Comparison of ENCODE assay signal across 12 mouse cellular contexts in the genomic region with DNA sequence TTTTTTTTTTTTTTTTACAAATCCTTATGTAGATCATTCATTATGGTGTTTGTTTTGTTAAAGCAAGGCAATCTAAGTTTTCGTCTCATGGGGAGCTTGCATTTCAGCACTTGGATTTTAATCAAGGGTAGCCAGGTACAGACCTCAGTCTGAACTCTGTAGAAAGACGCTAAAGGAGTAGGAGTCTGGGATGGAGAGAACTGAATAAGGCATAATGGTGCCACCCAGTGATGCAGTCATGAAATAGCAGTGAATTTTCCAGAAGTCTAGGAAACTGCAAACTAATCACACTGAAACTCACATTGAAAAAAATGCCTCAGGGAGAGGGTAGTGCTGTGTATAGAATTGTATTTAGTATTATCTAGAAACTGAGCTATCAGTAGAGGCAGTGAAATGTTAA.
A peak's percentile ranks its signal among the peaks of the same experiment; 100 is the strongest.
DNase-seq lines count a peak whose midpoint lies in the region; ATAC-seq and TF ChIP-seq lines count a peak whose summit lies in the region.
"Had no signal": no experiment of that assay in that cellular context is flagged by ENCODE, and none has a peak within 500 bp of the region (broad histone marks: within the 10 kb centered on the region; RNA-seq: fewer than 3 reads in every experiment).

No protein-coding gene starts in this region.

- no peak overlapping the region for H3K27ac ChIP-seq in forebrain, embryonic 14.5 days (ENCODE audit: low read depth, low read length)
- no peak overlapping the region for H3K27ac ChIP-seq in forebrain, embryonic 13.5 days
- no peak overlapping the region for H3K27ac ChIP-seq in layer of hippocampus, adult 2 months
- H3K27ac ChIP-seq: liver, embryonic 15.5 days; midbrain, embryonic 12.5 days had no signal

- peak; percentile 81 for TF ChIP-seq CTCF in layer of hippocampus, adult 2 months (conservative IDR thresholded peaks at IDR 0.05)

- no peak overlapping the region for H3K4me2 ChIP-seq in forebrain, embryonic 14.5 days (ENCODE audit: low read length)
- no peak overlapping the region for H3K4me2 ChIP-seq in forebrain, embryonic 13.5 days
- H3K4me2 ChIP-seq: heart, embryonic 12.5 days; liver, embryonic 15.5 days; midbrain, embryonic 12.5 days had no signal

- no peak overlapping the region for H3K9ac ChIP-seq in forebrain, embryonic 14.5 days (ENCODE audit: low read length)
- H3K9ac ChIP-seq in forebrain, embryonic 13.5 days: no peak overlapping the region
- H3K9ac ChIP-seq: heart, embryonic 12.5 days; liver, embryonic 15.5 days; midbrain, embryonic 12.5 days had no signal

- H3K27me3 ChIP-seq in forebrain, embryonic 14.5 days (replicated peaks; ENCODE audit: control insufficient read depth, insufficient read depth, low read length): no peaks in the 10 kb centered on the region
- no peaks in the 10 kb centered on the region for H3K27me3 ChIP-seq in forebrain, embryonic 13.5 days
- H3K27me3 ChIP-seq: heart, embryonic 12.5 days; liver, embryonic 15.5 days; midbrain, embryonic 12.5 days had no signal

- H3K4me3 ChIP-seq in forebrain, embryonic 14.5 days (ENCODE audit: low read depth, low read length): no peak overlapping the region
- no peak overlapping the region for H3K4me3 ChIP-seq in forebrain, embryonic 13.5 days
- H3K4me3 ChIP-seq in layer of hippocampus, adult 2 months: no peak overlapping the region
- H3K4me3 ChIP-seq: heart, embryonic 12.5 days; liver, embryonic 15.5 days; midbrain, embryonic 12.5 days had no signal

- peak; percentile 44 for DNase-seq in forebrain, embryonic 14.5 days (ENCODE audit: low spot score)
- DNase-seq in layer of hippocampus, adult 2 months (ENCODE audit: low spot score in 2 of 2): peak; percentile 11 to 13
- DNase-seq in layer of hippocampus, postnatal 36 days: no peak
- DNase-seq in 3T3-L1 (ENCODE audit: low read depth, low spot score): peak; percentile 7
- DNase-seq in brain, embryonic 18.5 days (ENCODE audit: low read depth, low spot score): peak; percentile 18

- no peaks in the 10 kb centered on the region for H3K36me3 ChIP-seq in forebrain, embryonic 14.5 days (ENCODE audit: control insufficient read depth, insufficient read depth, low read length)
- H3K36me3 ChIP-seq in forebrain, embryonic 13.5 days (ENCODE audit: poor library complexity, severe bottlenecking): no peaks in the 10 kb centered on the region
- H3K36me3 ChIP-seq: heart, embryonic 12.5 days; liver, embryonic 15.5 days; midbrain, embryonic 12.5 days had no signal

- ATAC-seq in forebrain, embryonic 14.5 days: no peak
- ATAC-seq in forebrain, embryonic 13.5 days: no peak
- no peak for ATAC-seq in monocyte, adult 5-6 weeks (replicated peaks; ENCODE audit: insufficient number of reproducible peaks, low FRiP score, low TSS enrichment, poor library complexity, severe bottlenecking)
- ATAC-seq in megakaryocyte-erythroid progenitor cell, adult 5-6 weeks (replicated peaks; ENCODE audit: low FRiP score, low TSS enrichment, poor library complexity, severe bottlenecking): no peak
- ATAC-seq: CD4-positive, CD25-positive, alpha-beta regulatory T cell, adult 4 months had no signal

- 48% methylated on average over 2 of the region's 2 CpGs for WGBS in forebrain, embryonic 14.5 days
- WGBS in forebrain, embryonic 13.5 days: 49% methylated on average over 2 of the region's 2 CpGs

- H3K9me3 ChIP-seq in forebrain, embryonic 14.5 days (replicated peaks; ENCODE audit: control insufficient read depth, low read length): no peaks in the 10 kb centered on the region
- H3K9me3 ChIP-seq in forebrain, embryonic 13.5 days (replicated peaks): no peaks in the 10 kb centered on the region
- H3K9me3 ChIP-seq: heart, embryonic 12.5 days; liver, embryonic 15.5 days; midbrain, embryonic 12.5 days had no signal

- 0 out of 2 replicates have a peak, but pooled peaks cover 2% of the 10 kb centered on the region for H3K4me1 ChIP-seq in forebrain, embryonic 14.5 days (ENCODE audit: control insufficient read depth, insufficient read depth, low read length)
- peaks cover 7% of the 10 kb centered on the region; the same call in 1 of the 2 replicates for H3K4me1 ChIP-seq in forebrain, embryonic 13.5 days
- H3K4me1 ChIP-seq: heart, embryonic 12.5 days; liver, embryonic 15.5 days; midbrain, embryonic 12.5 days had no signal

Comparison
In these comparisons a context has a peak if more than half of its experiments do, and no peak if none do; other contexts are left out.
1. DNase-seq: peak in forebrain, embryonic 14.5 days (single experiment), layer of hippocampus, adult 2 months (2 of 2), 3T3-L1 (single experiment) and brain, embryonic 18.5 days (single experiment); none in layer of hippocampus, postnatal 36 days (0 of 2).